Mouse (Mus musculus) embryo, embryonic 11 days (tissue): ENCODE results near the gene Fcgrt.
A peak's percentile ranks its signal among the peaks of the same experiment; 100 is the strongest.

ENCODE experiments used
- DNase-seq: peaks from one replicate; pipeline ENCODE4 v3.0.0-alpha.2; 2015

Gene Fcgrt

DNA sequence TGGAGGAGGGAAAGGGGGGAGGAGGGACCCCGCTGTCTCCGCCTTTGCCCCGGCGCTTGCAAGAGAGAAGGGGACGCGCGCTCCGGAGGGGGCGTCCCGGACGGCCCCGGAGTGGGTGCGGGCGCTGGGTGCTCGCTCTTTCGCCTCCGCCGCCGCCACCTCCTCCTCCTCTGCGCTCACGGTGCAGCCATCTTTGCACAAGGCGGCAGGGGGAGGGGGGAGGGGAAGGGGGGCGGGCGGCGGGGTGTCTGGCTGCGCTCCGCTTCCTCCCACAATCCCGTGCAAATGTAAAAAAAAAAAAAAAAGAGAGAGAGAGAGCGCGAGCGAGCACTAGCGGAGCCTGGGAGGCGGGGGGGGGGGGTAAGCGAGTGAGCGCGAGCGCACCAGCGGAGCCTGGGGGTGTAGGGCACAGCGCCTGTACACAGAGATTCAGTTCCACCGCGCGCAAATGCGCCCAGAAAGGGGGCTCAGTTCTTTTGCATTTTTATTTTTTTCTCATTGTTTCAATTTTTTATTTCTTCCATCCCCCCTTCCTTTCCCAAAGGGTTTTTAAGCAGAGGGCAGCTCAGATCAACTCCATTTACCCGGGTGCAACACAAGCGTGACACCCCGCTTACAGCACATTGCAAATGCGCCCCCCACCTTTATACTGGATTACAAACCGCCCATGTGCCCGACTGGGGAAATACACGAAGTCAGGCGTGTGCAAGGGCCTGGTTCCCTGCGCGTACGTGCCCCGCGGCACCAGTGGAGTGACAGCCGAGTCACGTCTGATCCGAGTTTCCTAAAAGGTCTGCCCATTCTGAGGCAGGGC is 50.3 kb downstream of the Fcgrt start:
- DNase-seq: peak; percentile 89

DNA sequence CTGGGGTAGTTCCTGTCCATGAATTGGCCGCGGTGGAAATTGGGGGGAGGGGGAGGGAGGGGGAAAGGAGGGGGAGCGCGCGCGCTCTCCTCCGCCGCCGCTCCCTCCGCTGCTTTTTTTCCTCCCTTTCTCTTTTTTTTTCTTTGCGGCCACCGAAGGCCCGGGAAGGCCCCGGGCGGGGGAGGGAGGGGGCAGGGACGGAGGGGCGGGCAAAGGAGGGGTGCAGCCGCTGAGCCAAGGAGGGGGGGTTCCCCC is 50.9 kb downstream of the Fcgrt start, which contains the start of gene Prr12:
Prr12 (minus strand) TSS at position 20 of the 255 bp plus-strand sequence.
- peak; percentile 80 for DNase-seq

DNA sequence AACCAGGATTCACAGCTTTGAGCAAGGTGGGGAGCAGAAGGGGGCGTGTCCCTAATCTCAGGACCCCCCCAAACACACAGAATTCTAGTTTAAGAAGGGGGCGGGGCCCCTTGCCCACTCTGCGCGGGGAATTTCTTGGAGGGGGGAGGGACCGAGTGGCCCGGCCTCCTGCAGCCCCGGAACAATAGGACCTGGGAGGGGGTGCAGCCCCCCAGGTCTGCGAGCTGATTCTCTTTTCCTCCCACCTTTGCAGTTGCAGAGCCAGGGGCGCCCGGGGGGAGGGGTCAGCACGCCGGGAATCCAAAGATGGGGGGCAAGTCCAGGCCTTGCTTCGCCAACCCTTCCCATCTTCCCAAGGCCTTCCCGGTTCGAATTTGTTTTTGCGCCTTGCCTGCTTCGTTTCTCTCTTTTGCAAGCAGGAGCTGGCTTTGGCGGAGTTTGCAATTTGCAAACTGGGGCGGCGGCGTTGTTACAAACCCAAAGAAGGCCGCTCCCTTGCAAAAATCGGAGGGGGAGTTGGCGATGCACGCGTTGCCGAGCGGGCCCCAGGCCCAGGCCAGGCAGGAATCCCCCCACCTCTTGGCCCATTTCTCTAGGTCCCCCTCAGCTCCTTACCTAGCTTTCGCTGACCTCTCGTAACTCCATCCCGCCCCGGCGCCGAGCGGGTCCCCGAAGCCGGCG is 51.3 kb downstream of the Fcgrt start:
- peak; percentile 37 for DNase-seq

GRCm38 (mm10) chr7:45051601-45051974 is 52.1 kb downstream of the Fcgrt start:
- peak; percentile 19 for DNase-seq

- peak; percentile 95 for DNase-seq
These were observed 52.6 kb downstream of the Fcgrt start for GRCm38 (mm10) chr7:45050945-45051600.

- no peak for DNase-seq
These were observed 54.6 kb downstream of the Fcgrt start for GRCm38 (mm10) chr7:45048923-45049657.

GRCm38 (mm10) chr7:45048001-45048890 is 55.4 kb downstream of the Fcgrt start:
- no peak for DNase-seq

DNA sequence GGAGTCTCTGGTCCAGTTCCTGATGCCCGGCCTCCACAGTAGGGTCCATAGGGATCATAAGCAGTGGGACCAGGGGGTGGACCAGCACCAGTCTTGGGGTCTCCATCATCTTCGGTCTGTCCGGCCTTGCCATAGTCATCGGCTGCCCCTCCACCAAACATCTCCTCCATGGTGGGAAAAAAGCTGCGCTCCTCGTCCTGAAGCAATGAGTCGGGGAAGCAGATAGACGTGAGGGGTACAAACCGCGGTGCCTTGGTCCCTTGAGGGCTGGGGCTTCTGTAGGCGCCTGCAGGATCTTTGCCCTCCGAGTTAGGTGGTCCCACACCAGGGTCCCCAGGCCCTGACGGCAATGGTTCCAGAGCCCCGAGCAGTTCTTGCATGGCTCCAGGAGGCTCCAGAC is 56.2 kb downstream of the Fcgrt start:
- no peak for DNase-seq

DNA sequence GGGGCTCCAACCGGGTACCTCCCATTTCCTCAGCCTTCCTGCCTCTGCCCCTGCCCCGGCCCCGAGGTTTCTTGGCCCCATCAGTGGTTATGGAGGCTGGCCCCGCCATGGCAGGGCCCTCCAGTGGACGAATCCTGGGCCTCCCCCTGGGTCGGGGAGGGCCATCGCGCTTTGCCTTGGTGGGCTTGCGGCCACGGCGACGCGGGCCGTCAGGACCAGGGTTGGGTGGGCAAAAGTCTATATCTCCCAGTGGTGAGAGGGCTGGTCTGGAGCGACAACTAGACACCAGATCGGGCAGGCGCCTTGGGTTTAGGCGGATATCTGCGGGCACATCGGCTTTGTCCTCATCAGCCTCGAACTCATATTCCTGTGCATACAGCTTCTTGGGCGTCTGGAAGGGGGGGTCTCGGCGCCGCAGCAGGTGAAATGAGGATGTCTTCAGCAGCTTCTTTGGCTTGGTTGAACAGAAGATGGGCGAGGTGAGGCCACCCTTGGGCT is 56.7 kb downstream of the Fcgrt start:
- no peak for DNase-seq

- no peak for DNase-seq
These were observed 57.9 kb downstream of the Fcgrt start for GRCm38 (mm10) chr7:45045741-45046140.

DNA sequence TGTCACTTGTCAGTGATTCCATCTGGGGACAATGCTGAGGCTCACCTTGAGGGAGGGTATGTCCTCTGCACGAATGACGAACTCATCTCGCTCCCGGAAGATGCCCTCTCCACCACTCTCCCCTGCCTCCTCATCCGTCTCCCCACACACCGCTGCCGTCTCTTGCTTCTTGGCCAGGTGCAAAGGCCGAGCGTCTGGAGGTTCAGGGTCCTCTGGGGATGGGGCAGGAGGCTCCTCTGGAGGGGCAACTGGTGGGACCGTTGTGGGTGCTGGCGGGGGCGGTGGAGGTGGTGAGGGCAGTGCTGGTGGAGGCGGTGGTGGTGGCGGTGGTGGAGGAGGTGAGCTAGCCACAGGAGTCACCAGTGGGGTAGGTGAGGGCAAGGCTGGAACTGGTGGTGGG is 60.3 kb downstream of the Fcgrt start:
- no peak for DNase-seq
